Mouse (Mus musculus): ENCODE results near the gene Zbtb34. TPM values are rescaled to one million over a fixed set of nuclear protein-coding genes. Genes with fewer than 3 reads are reported as not detected.
A peak's percentile ranks its signal among the peaks of the same experiment; 100 is the strongest.

Gene Zbtb34
- polyA plus RNA-seq, 1 experiment from 2014 or later: 7.9 TPM

DNA sequence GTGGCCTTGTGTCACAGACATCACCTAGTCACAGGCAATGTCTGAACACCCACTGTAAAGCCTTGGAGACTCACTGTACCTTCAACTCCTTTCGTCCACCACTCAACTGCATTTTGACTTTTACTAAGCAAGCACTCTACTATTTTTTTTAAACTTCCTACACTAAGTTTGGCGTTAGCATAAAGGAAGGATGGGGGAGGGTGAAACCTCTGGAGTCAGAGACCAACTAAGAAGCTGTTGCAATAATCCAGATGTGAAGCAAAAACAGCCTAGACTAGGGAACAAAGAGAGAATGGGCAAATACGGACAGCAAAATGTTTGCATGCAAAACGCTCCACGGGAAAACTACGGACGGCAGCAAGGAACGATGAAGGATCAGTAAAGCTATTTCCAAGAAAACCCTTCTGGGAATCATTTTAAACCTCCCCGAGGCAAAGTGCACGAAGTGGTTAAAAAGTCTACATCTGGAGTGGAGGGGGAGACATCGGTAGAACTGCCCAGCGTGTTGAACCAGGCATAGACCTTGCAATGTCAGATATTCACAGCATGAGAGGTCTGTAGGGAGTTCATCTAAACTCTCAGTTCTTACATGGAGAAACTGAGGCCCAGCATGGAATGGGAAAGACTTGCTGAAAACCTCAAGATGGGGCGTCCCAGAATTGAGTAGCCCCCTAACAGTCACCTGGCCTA lies 898 bp downstream of the Zbtb34 start:
- Histone ChIP-seq H3K27ac (replicated peaks) (peak overlapping the region; percentile 85), H3K36me3 (0 out of 2 replicates have a peak, but pooled peaks cover 5% of the 10 kb centered on the region), H3K27me3 (no peaks in the 10 kb centered on the region), H3K4me3 (replicated peaks) (peak overlapping the region; percentile 96), H3K9ac (peak overlapping the region; percentile 87), H3K4me1 (peaks cover 43% of the 10 kb centered on the region), H3K4me2 (replicated peaks) (peak overlapping the region; percentile 80), H3K9me3 (replicated peaks) (no peaks in the 10 kb centered on the region)
- no peak for ATAC-seq (ENCODE audit: insufficient number of reproducible peaks, low FRiP score, low TSS enrichment, low read depth)
- WGBS: 3% methylated on average over 13 of the region's 13 CpGs

DNA sequence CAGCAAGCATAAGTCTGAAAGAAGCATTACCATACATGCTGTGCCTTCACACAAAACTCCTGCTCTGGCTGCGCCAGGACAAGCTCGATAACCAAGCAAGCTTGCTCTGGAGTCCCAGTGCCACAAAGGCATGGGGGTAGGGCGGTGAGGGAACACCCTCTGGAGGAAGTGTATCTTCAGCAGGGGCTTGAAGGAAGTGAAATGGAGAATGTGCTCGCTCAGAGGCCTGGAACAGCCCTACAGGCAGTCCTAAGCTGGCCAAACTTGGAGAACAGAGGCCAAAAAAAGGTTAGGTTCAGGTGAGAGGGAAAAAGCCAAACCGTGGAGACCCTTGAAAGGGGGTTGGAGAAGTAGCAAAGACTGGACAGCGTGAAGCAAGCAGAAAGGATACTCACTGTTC lies 1.8 kb downstream of the Zbtb34 start:
- no peak for ATAC-seq (ENCODE audit: insufficient number of reproducible peaks, low FRiP score, low TSS enrichment, low read depth)
- WGBS: 35% methylated on average over 6 of the region's 6 CpGs
- H3K27ac ChIP-seq (replicated peaks): peak overlapping the region; percentile 85
- peak overlapping the region; percentile 96 for H3K4me3 ChIP-seq (replicated peaks)
- peak overlapping the region; percentile 80 for H3K4me2 ChIP-seq (replicated peaks)
- H3K27me3 ChIP-seq: no peaks in the 10 kb centered on the region
- 0 out of 2 replicates have a peak, but pooled peaks cover 5% of the 10 kb centered on the region for H3K36me3 ChIP-seq
- H3K9me3 ChIP-seq (replicated peaks): no peaks in the 10 kb centered on the region
- H3K9ac ChIP-seq: no peak overlapping the region; the same call in 1 of the 2 replicates
- H3K4me1 ChIP-seq: peaks cover 43% of the 10 kb centered on the region

DNA sequence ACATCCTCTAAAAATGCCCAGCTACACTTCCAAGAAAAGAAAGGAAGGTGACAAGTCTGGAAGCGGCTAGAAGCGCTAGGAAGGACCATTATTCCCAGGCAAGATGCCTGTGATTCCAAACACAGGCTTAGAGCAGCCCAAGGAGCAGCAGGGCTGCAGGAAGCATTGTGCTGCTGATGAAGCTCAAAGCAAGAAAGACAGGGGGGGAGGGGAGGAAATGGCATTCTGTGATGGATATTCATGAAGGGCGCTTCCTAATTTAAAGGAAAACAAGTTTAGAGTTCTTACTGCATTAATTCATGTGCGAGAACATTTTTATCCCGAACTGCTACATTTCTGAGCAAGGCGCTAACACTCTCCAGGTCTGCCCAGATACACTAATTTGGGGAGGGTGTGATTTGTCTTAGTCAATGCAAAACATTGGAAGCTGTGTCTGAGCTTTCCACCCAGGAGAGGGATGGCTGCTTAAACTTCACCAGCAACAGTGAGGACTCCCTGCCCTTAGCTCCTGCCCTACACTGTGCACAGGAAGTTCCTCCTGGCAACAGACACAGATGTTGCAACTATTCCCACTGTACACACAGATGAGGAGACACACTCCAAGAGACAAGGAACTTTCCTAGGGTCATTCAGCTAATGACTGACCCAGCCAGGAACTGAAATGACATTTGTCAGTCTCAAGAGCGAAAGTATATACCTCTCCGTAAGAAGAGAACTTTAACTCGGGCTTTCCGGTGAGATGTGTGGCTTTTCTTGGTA lies 4.3 kb downstream of the Zbtb34 start:
- WGBS: 72% methylated on average over 10 of the region's 10 CpGs
- ATAC-seq (ENCODE audit: insufficient number of reproducible peaks, low FRiP score, low TSS enrichment, low read depth): no peak
- no peaks in the 10 kb centered on the region for H3K27me3 ChIP-seq
- peaks cover 18% of the 10 kb centered on the region for H3K36me3 ChIP-seq
- no peak overlapping the region for H3K9ac ChIP-seq
- H3K27ac ChIP-seq (replicated peaks): no peak overlapping the region
- H3K4me3 ChIP-seq (replicated peaks): no peak overlapping the region
- peaks cover 42% of the 10 kb centered on the region for H3K4me1 ChIP-seq
- no peak overlapping the region for H3K4me2 ChIP-seq (replicated peaks)
- no peaks in the 10 kb centered on the region for H3K9me3 ChIP-seq (replicated peaks)

DNA sequence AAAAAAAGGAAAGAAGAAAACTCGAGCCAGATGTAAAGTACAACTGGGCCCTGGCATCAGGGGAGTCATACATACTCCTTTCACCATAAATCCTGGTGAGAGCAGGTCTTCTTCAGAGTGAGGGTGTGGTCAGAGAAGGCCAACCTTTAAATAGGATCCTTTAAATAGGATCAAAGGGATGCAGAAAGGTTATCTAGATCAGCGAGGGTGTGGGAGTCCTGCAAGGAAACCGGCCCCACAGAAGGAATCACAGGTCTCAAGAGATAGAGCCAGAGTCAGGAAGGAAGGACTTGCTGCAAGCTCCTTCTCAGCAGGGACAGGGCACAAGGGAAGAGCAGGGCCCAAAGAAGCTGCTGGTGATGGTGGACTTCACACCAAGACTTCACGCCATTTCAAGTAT lies 13.7 kb downstream of the Zbtb34 start:
- H3K4me3 ChIP-seq (replicated peaks): no peak overlapping the region
- no peaks in the 10 kb centered on the region for H3K9me3 ChIP-seq (replicated peaks)
- no peak overlapping the region for H3K27ac ChIP-seq (replicated peaks)
- H3K9ac ChIP-seq: no peak overlapping the region
- no peaks in the 10 kb centered on the region for H3K27me3 ChIP-seq
- WGBS: 73% methylated on average over 4 of the region's 4 CpGs
- H3K4me1 ChIP-seq: peaks cover 16% of the 10 kb centered on the region
- no peak overlapping the region for H3K4me2 ChIP-seq (replicated peaks)
- ATAC-seq (ENCODE audit: insufficient number of reproducible peaks, low FRiP score, low TSS enrichment, low read depth): no peak
- H3K36me3 ChIP-seq: peaks cover 13% of the 10 kb centered on the region; the same call in 1 of the 2 replicates

DNA sequence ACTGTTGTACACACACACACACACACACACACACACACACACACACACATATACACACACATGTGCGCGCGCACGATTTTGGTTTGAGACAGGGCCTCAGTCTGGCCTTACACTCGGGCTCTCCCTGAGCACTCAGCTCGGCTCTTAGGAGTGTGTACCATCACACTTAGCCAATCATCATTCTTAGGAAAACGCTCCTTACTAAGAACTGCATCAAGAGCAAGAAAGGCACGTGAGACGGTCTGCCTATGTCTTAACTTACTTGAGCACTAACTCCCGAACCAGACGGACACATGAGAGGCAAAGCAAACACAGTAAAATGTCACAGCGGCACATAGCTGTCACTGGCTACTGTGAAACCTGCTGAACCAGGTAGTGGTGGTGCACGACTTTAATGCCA lies 17.1 kb downstream of the Zbtb34 start:
- 87% methylated on average over 13 of the region's 13 CpGs for WGBS
- Histone ChIP-seq H3K4me2 (replicated peaks) (no peak overlapping the region), H3K9ac (no peak overlapping the region), H3K4me1 (peaks cover 8% of the 10 kb centered on the region), H3K27me3 (no peaks in the 10 kb centered on the region), H3K4me3 (replicated peaks) (no peak overlapping the region), H3K27ac (replicated peaks) (no peak overlapping the region), H3K36me3 (peaks cover 27% of the 10 kb centered on the region), H3K9me3 (replicated peaks) (no peaks in the 10 kb centered on the region)
- ATAC-seq (ENCODE audit: insufficient number of reproducible peaks, low FRiP score, low TSS enrichment, low read depth): no peak

DNA sequence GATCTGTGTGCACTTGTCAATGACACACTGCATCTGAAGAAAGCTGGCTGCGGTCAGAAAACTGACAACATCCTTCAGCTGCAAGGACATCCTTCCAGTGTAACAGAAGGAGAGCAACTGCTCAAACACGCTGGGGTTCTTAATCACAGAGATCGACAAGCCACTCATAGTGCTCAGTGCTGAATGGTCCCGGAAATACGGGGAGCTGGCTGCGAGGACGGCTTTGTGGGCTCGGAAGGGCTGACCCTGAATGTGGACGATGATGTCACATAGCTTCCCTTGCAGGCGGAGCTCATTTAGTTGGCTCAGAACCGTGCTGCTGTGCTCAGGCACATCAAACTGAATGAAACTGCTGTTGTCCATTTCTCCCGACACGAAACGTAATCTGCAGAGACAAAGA lies 19.0 kb downstream of the Zbtb34 start:
- Histone ChIP-seq H3K27ac (replicated peaks) (no peak overlapping the region), H3K9me3 (replicated peaks) (no peaks in the 10 kb centered on the region), H3K36me3 (peaks cover 35% of the 10 kb centered on the region), H3K27me3 (no peaks in the 10 kb centered on the region), H3K4me3 (replicated peaks) (no peak overlapping the region), H3K9ac (no peak overlapping the region), H3K4me1 (peaks cover 4% of the 10 kb centered on the region; the same call in 1 of the 2 replicates), H3K4me2 (replicated peaks) (no peak overlapping the region)
- no peak for ATAC-seq (ENCODE audit: insufficient number of reproducible peaks, low FRiP score, low TSS enrichment, low read depth)
- WGBS: 83% methylated on average over 14 of the region's 14 CpGs

DNA sequence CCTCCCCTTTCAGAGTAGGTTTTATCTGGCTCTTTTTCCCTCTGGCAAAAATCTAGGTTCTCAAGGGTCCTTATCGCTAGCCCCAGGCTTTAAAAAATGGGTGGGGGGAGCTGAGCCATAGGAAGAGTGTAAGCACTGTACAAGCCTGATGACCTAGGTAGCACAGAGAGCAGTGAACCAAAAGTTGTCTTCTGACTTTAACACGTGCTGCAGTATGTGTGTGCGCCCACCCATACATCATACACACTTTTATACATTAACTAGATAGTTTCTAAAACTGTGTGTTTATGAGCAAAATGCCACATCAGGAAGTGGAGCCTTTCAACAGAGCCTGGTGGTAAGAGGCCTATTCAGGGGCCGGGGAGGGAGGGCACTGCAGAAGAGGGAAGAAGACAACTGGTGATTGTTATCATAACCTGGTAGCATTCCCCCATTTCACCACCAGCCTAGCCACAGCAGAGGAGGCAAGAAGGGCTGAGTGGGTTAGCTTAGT lies 27.6 kb downstream of the Zbtb34 start:
- WGBS: 74% methylated on average over 4 of the region's 4 CpGs
- no peak overlapping the region for H3K9ac ChIP-seq
- H3K4me1 ChIP-seq: no peaks in the 10 kb centered on the region
- ATAC-seq (ENCODE audit: insufficient number of reproducible peaks, low FRiP score, low TSS enrichment, low read depth): no peak
- no peaks in the 10 kb centered on the region for H3K27me3 ChIP-seq
- no peaks in the 10 kb centered on the region for H3K9me3 ChIP-seq (replicated peaks)
- H3K4me2 ChIP-seq (replicated peaks): no peak overlapping the region
- no peak overlapping the region for H3K27ac ChIP-seq (replicated peaks)
- H3K4me3 ChIP-seq (replicated peaks): no peak overlapping the region
- H3K36me3 ChIP-seq: 0 out of 2 replicates have a peak, but pooled peaks cover 14% of the 10 kb centered on the region

DNA sequence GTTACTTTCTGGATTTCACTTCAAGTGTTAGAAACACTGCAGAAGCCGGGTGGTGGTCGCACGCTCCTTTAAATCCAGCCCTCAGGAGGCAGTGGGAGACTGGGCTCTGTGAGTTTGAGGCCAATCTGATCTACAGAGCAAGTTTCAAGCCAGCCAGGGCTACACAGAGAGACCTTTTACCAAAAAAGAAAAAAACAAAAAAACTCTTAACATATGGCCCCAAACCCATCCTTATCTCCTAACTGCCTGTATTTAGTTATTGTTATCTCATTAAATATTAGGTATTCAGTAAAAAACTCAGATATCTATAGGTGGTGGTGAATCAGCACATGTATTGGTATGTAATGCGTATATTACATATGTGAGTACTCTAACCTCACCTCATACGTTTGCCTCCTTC lies 28.5 kb downstream of the Zbtb34 start:
- Histone ChIP-seq H3K36me3 (0 out of 2 replicates have a peak, but pooled peaks cover 8% of the 10 kb centered on the region), H3K4me1 (no peaks in the 10 kb centered on the region), H3K4me2 (replicated peaks) (no peak overlapping the region), H3K27ac (replicated peaks) (no peak overlapping the region), H3K9ac (no peak overlapping the region), H3K4me3 (replicated peaks) (no peak overlapping the region), H3K9me3 (replicated peaks) (no peaks in the 10 kb centered on the region), H3K27me3 (no peaks in the 10 kb centered on the region)
- 54% methylated on average over 5 of the region's 5 CpGs for WGBS
- ATAC-seq (ENCODE audit: insufficient number of reproducible peaks, low FRiP score, low TSS enrichment, low read depth): no peak

DNA sequence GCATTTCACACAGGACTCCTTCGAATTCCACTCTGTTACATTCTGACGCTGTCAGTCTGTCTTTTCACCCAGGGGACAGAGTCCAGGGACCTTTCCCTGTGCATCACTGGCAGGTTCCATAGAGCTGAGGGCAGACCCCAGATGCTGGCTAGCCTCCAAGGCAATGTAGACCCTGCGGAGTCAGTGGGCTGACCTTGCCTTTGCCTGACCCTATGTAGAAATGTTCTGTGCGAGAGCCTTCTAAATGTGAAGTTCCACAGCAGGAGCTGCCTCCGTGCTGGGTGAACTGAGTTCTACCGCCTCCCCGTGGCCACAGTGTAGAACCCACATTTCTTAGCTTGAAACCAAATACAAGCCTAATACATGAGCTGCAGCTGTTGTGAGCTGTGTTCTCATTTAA lies 28.9 kb downstream of the Zbtb34 start:
- no peak overlapping the region for H3K27ac ChIP-seq (replicated peaks)
- H3K4me2 ChIP-seq (replicated peaks): no peak overlapping the region
- no peak overlapping the region for H3K4me3 ChIP-seq (replicated peaks)
- 35% methylated on average over 7 of the region's 7 CpGs for WGBS
- no peaks in the 10 kb centered on the region for H3K4me1 ChIP-seq
- no peak for ATAC-seq (ENCODE audit: insufficient number of reproducible peaks, low FRiP score, low TSS enrichment, low read depth)
- no peaks in the 10 kb centered on the region for H3K9me3 ChIP-seq (replicated peaks)
- H3K9ac ChIP-seq: no peak overlapping the region
- 0 out of 2 replicates have a peak, but pooled peaks cover 8% of the 10 kb centered on the region for H3K36me3 ChIP-seq
- H3K27me3 ChIP-seq: no peaks in the 10 kb centered on the region

DNA sequence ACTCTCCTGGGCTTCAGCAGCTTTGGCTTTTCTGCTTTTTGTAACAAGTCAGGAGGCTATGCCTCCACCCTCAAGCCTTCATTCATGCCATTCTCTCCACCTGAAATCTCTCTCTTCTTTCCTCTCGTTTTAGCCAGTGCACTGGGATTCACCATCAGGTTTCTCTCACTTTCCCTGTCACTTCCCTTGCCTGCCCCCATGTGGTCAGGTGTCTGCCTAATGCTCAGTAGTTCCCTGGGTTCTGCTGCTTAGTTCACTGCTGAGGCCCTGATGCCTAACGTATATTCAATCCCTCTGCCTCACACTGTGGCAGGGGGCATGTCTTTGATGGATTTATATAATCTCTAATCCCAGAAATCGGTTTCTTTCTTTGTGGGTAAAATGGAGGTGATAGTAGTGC lies 29.9 kb downstream of the Zbtb34 start:
- Histone ChIP-seq H3K4me2 (replicated peaks) (no peak overlapping the region), H3K4me3 (replicated peaks) (no peak overlapping the region), H3K27ac (replicated peaks) (no peak overlapping the region), H3K27me3 (no peaks in the 10 kb centered on the region), H3K36me3 (0 out of 2 replicates have a peak, but pooled peaks cover 4% of the 10 kb centered on the region), H3K4me1 (no peaks in the 10 kb centered on the region), H3K9me3 (replicated peaks) (no peaks in the 10 kb centered on the region), H3K9ac (no peak overlapping the region)
- ATAC-seq (ENCODE audit: insufficient number of reproducible peaks, low FRiP score, low TSS enrichment, low read depth): no peak
- WGBS: 34% methylated on average over 3 of the region's 3 CpGs

DNA sequence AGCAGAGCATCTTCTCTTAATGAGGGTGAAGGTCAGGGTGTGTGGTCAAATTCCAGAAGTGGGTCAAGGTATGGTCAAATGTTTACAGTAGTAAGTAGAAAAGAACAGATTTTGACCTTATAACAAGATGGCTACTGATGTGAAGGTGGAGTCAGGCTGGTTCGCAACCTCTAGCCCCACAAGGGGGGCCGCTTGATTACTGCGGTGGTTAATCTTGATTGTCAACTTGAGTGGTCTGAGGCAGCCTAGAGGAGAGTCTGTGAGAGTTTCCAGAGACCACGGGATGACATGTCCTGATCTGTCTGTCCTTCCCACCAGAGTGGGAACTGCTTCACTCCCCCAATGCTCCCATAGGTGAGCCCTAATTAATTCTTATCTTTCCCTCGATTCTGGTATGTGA lies 30.6 kb downstream of the Zbtb34 start:
- WGBS: 64% methylated on average over 5 of the region's 5 CpGs

More for the DNA sequence above, 30.6 kb downstream of the Zbtb34 start:
- Histone ChIP-seq H3K4me3 (replicated peaks) (no peak overlapping the region), H3K27ac (replicated peaks) (no peak overlapping the region), H3K27me3 (no peaks in the 10 kb centered on the region), H3K9ac (no peak overlapping the region), H3K36me3 (no peaks in the 10 kb centered on the region), H3K9me3 (replicated peaks) (no peaks in the 10 kb centered on the region), H3K4me2 (replicated peaks) (no peak overlapping the region), H3K4me1 (no peaks in the 10 kb centered on the region)
- ATAC-seq (ENCODE audit: insufficient number of reproducible peaks, low FRiP score, low TSS enrichment, low read depth): no peak
